Mouse (Mus musculus) kidney, postnatal 0 days (tissue): ENCODE results near the gene Lyst. TPM values are rescaled to one million over a fixed set of nuclear protein-coding genes. Genes with fewer than 3 reads are reported as not detected.
"Not testable (repeated sequence)": the region's sequence is repeated elsewhere in the genome, so short reads cannot be mapped to it uniquely, and the experiment has no call there.

Experiments
- ATAC-seq: fragments of 200-750 bp; cut with Nextera tagmentation; replicated peaks from 2 replicates; pipeline ENCODE4 v1.8.0; 2017; ENCODE audit warnings: low read depth, moderate number of reproducible peaks, moderate TSS enrichment, moderate library complexity; ENCODE audit not compliant: low FRiP score
- DNase-seq: peaks from one replicate; pipeline ENCODE4 v3.0.0-alpha.2; 2016; ENCODE audit warnings: low spot score
- H3K27ac ChIP-seq: fragments of 300-500 bp; sonication (generic); 2 replicates; pipeline ENCODE4 v1.5.1; 2014; ENCODE audit warnings: mild to moderate bottlenecking
- H3K27me3 ChIP-seq: fragments of 300-500 bp; sonication (generic); 2 replicates; pipeline ENCODE4 v1.6.1; 2014; ENCODE audit warnings: low read length, mixed read lengths; ENCODE audit not compliant: insufficient read depth
- H3K36me3 ChIP-seq: fragments of 300-500 bp; sonication (generic); 2 replicates; pipeline ENCODE4 v1.6.1; 2014; ENCODE audit warnings: low read length, mixed read lengths; ENCODE audit not compliant: insufficient read depth
- H3K4me1 ChIP-seq: fragments of 300-500 bp; sonication (generic); replicated peaks from 2 replicates; pipeline ENCODE4 v1.6.1; 2014; ENCODE audit warnings: antibody characterized with exemption, low read length, mixed read lengths; ENCODE audit not compliant: insufficient read depth
- H3K4me2 ChIP-seq: fragments of 300-500 bp; sonication (generic); 2 replicates; pipeline ENCODE4 v1.6.1; 2014; ENCODE audit warnings: mild to moderate bottlenecking, low read length, moderate library complexity, mixed read lengths
- H3K4me3 ChIP-seq: fragments of 300-500 bp; sonication (generic); replicated peaks from 2 replicates; pipeline ENCODE4 v1.5.1; 2014; ENCODE audit warnings: low read depth, low read length
- H3K9ac ChIP-seq: fragments of 300-500 bp; sonication (generic); 2 replicates; pipeline ENCODE4 v1.6.1; 2014; ENCODE audit warnings: low read depth, low read length
- H3K9me3 ChIP-seq: fragments of 300-500 bp; sonication (generic); replicated peaks from 2 replicates; pipeline ENCODE4 v1.6.1; 2016; ENCODE audit warnings: low read length, inconsistent platforms, mixed read lengths
- CTCF ChIP-seq: IDR thresholded peaks from 2 replicates; pipeline ENCODE4 v1.5.1; 2016; ENCODE audit warnings: antibody characterized with exemption, low read depth, mild to moderate bottlenecking, moderate library complexity
- WGBS: fragments of 180-500 bp; shearing (Covaris S2); extraction: QIAGEN DNeasy Blood & Tissue Kit; methylation state at CpG from one replicate; pipeline ENCODE4 v1.1.7; 2014; 5-methylcytosine and 5-hydroxymethylcytosine counted together
- polyA plus RNA-seq: library from polyadenylated mRNA; unstranded; fragments of >200 nt; fragmentation: Nextera tagmentation; extraction: Ambion mirVana; gene quantifications from 2 replicates; pipeline ENCODE4 v1.2.1, GENCODE M21; 2015

Gene Lyst
- polyA plus RNA-seq = 3.6 and 3.8 TPM in 2 replicates

GRCm38 (mm10) chr13:13590048-13591011, at the start of gene Lyst:
Gene Lyst, plus strand, starts transcription at chr13:13590397.
- TF ChIP-seq CTCF = peak; percentile 36
- H3K4me3 ChIP-seq = peak within 1 kb of the TSS; percentile 87
- H3K27me3 ChIP-seq = no peaks in the 10 kb centered on the region
- peak within 1 kb of the TSS; percentile 80 for H3K9ac ChIP-seq
- ATAC-seq = peak; percentile 99
- H3K4me1 ChIP-seq = peaks cover 12% of the 10 kb centered on the region; the same call in 1 of the 2 replicates
- WGBS = under 1% methylated on average over 74 of the region's 88 CpGs
- H3K36me3 ChIP-seq = no peaks in the 10 kb centered on the region
- H3K9me3 ChIP-seq = no peaks in the 10 kb centered on the region
- peak; percentile 99 for DNase-seq
- H3K27ac ChIP-seq = peak within 1 kb of the TSS; percentile 84
- H3K4me2 ChIP-seq = peak within 1 kb of the TSS; percentile 94

GRCm38 (mm10) chr13:13543073-13543472, 47.1 kb upstream of the Lyst start:
- H3K36me3 ChIP-seq, H3K9me3 ChIP-seq, H3K4me1 ChIP-seq, H3K27me3 ChIP-seq, DNase-seq, H3K4me2 ChIP-seq, ATAC-seq, H3K4me3 ChIP-seq, H3K27ac ChIP-seq, H3K9ac ChIP-seq: not testable (repeated sequence)
- WGBS = 92% methylated on average over 10 of the region's 10 CpGs
- TF ChIP-seq CTCF = peak; percentile 31; the same call in 1 of the 2 replicates

DNA sequence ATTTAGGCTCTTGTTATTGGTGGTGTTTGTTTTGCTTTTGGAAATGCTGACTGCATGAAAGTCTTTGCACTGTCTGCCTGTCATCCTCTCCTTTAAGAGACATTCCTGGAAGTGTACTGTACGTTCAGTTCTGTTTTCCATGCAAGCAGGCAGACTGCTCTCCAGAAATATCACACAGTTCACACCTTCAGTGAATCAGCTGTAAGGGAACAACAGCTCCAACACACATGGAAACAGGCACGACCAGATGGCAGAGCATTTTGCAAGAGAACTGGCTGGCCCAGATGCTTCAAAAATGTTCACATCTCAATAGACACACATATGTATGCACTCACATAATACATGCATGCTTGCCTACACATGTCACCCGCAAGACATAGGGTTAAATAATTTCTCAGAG, 43.4 kb upstream of the Lyst start:
- DNase-seq (no peak), ATAC-seq (no peak)
- Histone ChIP-seq H3K4me1 (no peaks in the 10 kb centered on the region; the same call in 1 of the 2 replicates), H3K36me3 (no peaks in the 10 kb centered on the region), H3K4me2 (no peak overlapping the region), H3K27me3 (no peaks in the 10 kb centered on the region), H3K4me3 (no peak overlapping the region), H3K27ac (no peak overlapping the region), H3K9me3 (no peaks in the 10 kb centered on the region), H3K9ac (no peak overlapping the region)
- no peak for TF ChIP-seq CTCF
- 67% methylated on average over 3 of the region's 3 CpGs for WGBS

- ATAC-seq = no peak
- no peak for TF ChIP-seq CTCF
- Histone ChIP-seq H3K4me1 (no peaks in the 10 kb centered on the region; the same call in 1 of the 2 replicates), H3K36me3 (no peaks in the 10 kb centered on the region), H3K27me3 (no peaks in the 10 kb centered on the region), H3K4me3 (no peak overlapping the region), H3K9ac (no peak overlapping the region), H3K4me2 (no peak overlapping the region), H3K27ac (no peak overlapping the region), H3K9me3 (no peaks in the 10 kb centered on the region)
- WGBS = 89% methylated on average over 4 of the region's 4 CpGs
- DNase-seq = no peak
Observed at GRCm38 (mm10) chr13:13547889-13548288, 42.3 kb upstream of the Lyst start.

GRCm38 (mm10) chr13:13548431-13549190, 41.6 kb upstream of the Lyst start:
- Histone ChIP-seq H3K9ac (no peak overlapping the region), H3K9me3 (no peaks in the 10 kb centered on the region), H3K36me3 (no peaks in the 10 kb centered on the region), H3K27ac (no peak overlapping the region), H3K4me2 (no peak overlapping the region), H3K27me3 (no peaks in the 10 kb centered on the region), H3K4me1 (no peaks in the 10 kb centered on the region; the same call in 1 of the 2 replicates), H3K4me3 (no peak overlapping the region)
- ATAC-seq (no peak), DNase-seq (no peak)
- TF ChIP-seq CTCF = no peak
- 83% methylated on average over 6 of the region's 6 CpGs for WGBS
